Mouse (Mus musculus): Measurements from ENCODE around the gene Slc39a11. TPM values are rescaled to one million over a fixed set of nuclear protein-coding genes. Genes with fewer than 3 reads are reported as not detected.

Slc39a11 gene
- polyA plus RNA-seq, 1 experiment from 2014 or later: 56.6 TPM

GRCm38 (mm10) chr11:113203008-113203407 is 446.9 kb downstream of the Slc39a11 start:
- Histone ChIP-seq H3K4me2 (replicated peaks; ENCODE audit: low read depth) (no peak overlapping the region), H3K9ac (ENCODE audit: low read length) (no peak overlapping the region), H3K27ac (replicated peaks) (no peak overlapping the region), H3K27me3 (ENCODE audit: control insufficient read depth, insufficient read depth, low read length) (no peaks in the 10 kb centered on the region), H3K9me3 (ENCODE audit: control insufficient read depth, low read length) (no peaks in the 10 kb centered on the region), H3K4me1 (replicated peaks; ENCODE audit: control insufficient read depth, insufficient read depth) (0 out of 2 replicates have a peak, but pooled peaks cover 2% of the 10 kb centered on the region), H3K36me3 (ENCODE audit: control insufficient read depth, insufficient read depth, low read length) (no peaks in the 10 kb centered on the region), H3K4me3 (ENCODE audit: low read depth, low read length) (no peak overlapping the region)
- ATAC-seq (ENCODE audit: low FRiP score, low TSS enrichment): no peak
- no peak for TF ChIP-seq CTCF (IDR thresholded peaks at IDR 0.05; ENCODE audit: low read depth)
- no peak for TF ChIP-seq EP300 (optimal IDR thresholded peaks at IDR 0.05)
- DNase-seq (ENCODE audit: low spot score): no peak
- 82% methylated on average over 7 of the region's 7 CpGs for WGBS

- Histone ChIP-seq H3K4me2 (replicated peaks; ENCODE audit: low read depth) (peak overlapping the region; percentile 90), H3K4me1 (replicated peaks; ENCODE audit: control insufficient read depth, insufficient read depth) (0 out of 2 replicates have a peak, but pooled peaks cover 2% of the 10 kb centered on the region), H3K9me3 (ENCODE audit: control insufficient read depth, low read length) (no peaks in the 10 kb centered on the region), H3K27ac (replicated peaks) (peak overlapping the region; percentile 79), H3K4me3 (ENCODE audit: low read depth, low read length) (peak overlapping the region; percentile 64), H3K9ac (ENCODE audit: low read length) (peak overlapping the region; percentile 75), H3K27me3 (ENCODE audit: control insufficient read depth, insufficient read depth, low read length) (no peaks in the 10 kb centered on the region), H3K36me3 (ENCODE audit: control insufficient read depth, insufficient read depth, low read length) (no peaks in the 10 kb centered on the region)
- WGBS: under 1% methylated on average over 42 of the region's 42 CpGs
- peak; percentile 26 for TF ChIP-seq CTCF (IDR thresholded peaks at IDR 0.05; ENCODE audit: low read depth)
- TF ChIP-seq EP300 (optimal IDR thresholded peaks at IDR 0.05): no peak
- ATAC-seq (ENCODE audit: low FRiP score, low TSS enrichment) (peak; percentile 85), DNase-seq (ENCODE audit: low spot score) (peak; percentile 88)
These were observed 448.3 kb downstream of the Slc39a11 start for GRCm38 (mm10) chr11:113201470-113201997.

DNA sequence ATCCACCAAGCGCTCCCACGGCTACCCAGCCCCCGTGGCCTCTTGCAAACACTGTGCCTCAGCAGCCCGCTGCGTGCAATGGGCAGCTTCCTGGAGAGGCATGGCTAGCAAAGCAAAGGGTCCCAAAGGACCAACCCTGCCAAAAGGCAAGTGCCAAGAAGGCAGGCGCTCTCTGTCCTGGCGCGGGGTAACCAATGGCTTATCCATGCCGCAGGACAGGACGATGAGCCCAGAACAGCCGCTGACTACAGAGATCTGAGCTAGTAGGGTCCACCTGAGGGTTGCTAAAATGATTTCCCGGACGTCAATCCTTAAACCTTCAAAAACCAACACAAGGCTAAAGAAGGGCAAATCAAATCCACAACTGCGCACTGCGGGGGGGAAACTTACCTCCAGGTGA is 449.0 kb downstream of the Slc39a11 start:
- WGBS: 14% methylated on average over 15 of the region's 15 CpGs
- no peak for ATAC-seq (ENCODE audit: low FRiP score, low TSS enrichment)
- no peaks in the 10 kb centered on the region for H3K36me3 ChIP-seq (ENCODE audit: control insufficient read depth, insufficient read depth, low read length)
- H3K4me1 ChIP-seq (replicated peaks; ENCODE audit: control insufficient read depth, insufficient read depth): 0 out of 2 replicates have a peak, but pooled peaks cover 2% of the 10 kb centered on the region
- TF ChIP-seq CTCF (IDR thresholded peaks at IDR 0.05; ENCODE audit: low read depth) (no peak), EP300 (optimal IDR thresholded peaks at IDR 0.05) (no peak)
- H3K4me2 ChIP-seq (replicated peaks; ENCODE audit: low read depth): peak overlapping the region; percentile 90
- H3K27ac ChIP-seq (replicated peaks): peak overlapping the region; percentile 79
- no peaks in the 10 kb centered on the region for H3K9me3 ChIP-seq (ENCODE audit: control insufficient read depth, low read length)
- peak overlapping the region; percentile 75 for H3K9ac ChIP-seq (ENCODE audit: low read length)
- peak overlapping the region; percentile 64 for H3K4me3 ChIP-seq (ENCODE audit: low read depth, low read length)
- H3K27me3 ChIP-seq (ENCODE audit: control insufficient read depth, insufficient read depth, low read length): no peaks in the 10 kb centered on the region
- DNase-seq (ENCODE audit: low spot score): no peak

GRCm38 (mm10) chr11:113198586-113198985 is 451.3 kb downstream of the Slc39a11 start:
- peak overlapping the region; percentile 88 for H3K27ac ChIP-seq (replicated peaks)
- 0 out of 2 replicates have a peak, but pooled peaks cover 2% of the 10 kb centered on the region for H3K4me1 ChIP-seq (replicated peaks; ENCODE audit: control insufficient read depth, insufficient read depth)
- no peaks in the 10 kb centered on the region for H3K9me3 ChIP-seq (ENCODE audit: control insufficient read depth, low read length)
- H3K27me3 ChIP-seq (ENCODE audit: control insufficient read depth, insufficient read depth, low read length): no peaks in the 10 kb centered on the region
- DNase-seq (ENCODE audit: low spot score): peak; percentile 81
- TF ChIP-seq CTCF (IDR thresholded peaks at IDR 0.05; ENCODE audit: low read depth) (0 out of 2 replicates have a peak, but pooled peaks have one; percentile 1), EP300 (optimal IDR thresholded peaks at IDR 0.05) (no peak)
- H3K36me3 ChIP-seq (ENCODE audit: control insufficient read depth, insufficient read depth, low read length): no peaks in the 10 kb centered on the region
- H3K4me2 ChIP-seq (replicated peaks; ENCODE audit: low read depth): peak overlapping the region; percentile 90; the same call in 1 of the 2 replicates
- 62% methylated on average over 15 of the region's 15 CpGs for WGBS
- H3K4me3 ChIP-seq (ENCODE audit: low read depth, low read length): no peak overlapping the region; the same call in 1 of the 2 replicates
- ATAC-seq (ENCODE audit: low FRiP score, low TSS enrichment): peak; percentile 83
- H3K9ac ChIP-seq (ENCODE audit: low read length): 0 out of 2 replicates have a peak overlapping the region, but pooled peaks have one; percentile 35

DNA sequence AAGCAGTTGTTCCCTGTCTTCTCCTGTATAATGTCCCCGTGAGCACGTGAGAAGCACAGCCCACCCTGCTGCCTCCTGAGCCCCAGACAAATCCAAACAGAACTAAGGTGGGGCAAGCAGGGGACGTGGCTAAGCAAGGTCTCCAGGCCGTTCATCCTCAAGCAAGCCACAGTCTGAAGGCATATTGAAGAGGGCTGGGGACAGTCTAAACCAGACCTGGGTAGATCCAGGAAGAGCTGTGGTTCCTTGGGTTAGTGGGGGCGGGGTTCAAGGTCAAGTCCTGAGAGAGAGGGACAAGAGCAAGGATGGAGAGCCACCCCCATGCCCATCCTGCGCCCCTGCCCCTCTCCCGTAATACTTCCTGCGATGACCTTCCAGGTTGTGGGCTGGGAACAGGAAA is 452.3 kb downstream of the Slc39a11 start:
- TF ChIP-seq EP300 (optimal IDR thresholded peaks at IDR 0.05) (no peak), CTCF (IDR thresholded peaks at IDR 0.05; ENCODE audit: low read depth) (no peak)
- H3K4me2 ChIP-seq (replicated peaks; ENCODE audit: low read depth): no peak overlapping the region
- no peak overlapping the region for H3K9ac ChIP-seq (ENCODE audit: low read length)
- 0 out of 2 replicates have a peak, but pooled peaks cover 2% of the 10 kb centered on the region for H3K4me1 ChIP-seq (replicated peaks; ENCODE audit: control insufficient read depth, insufficient read depth)
- H3K4me3 ChIP-seq (ENCODE audit: low read depth, low read length): no peak overlapping the region
- DNase-seq (ENCODE audit: low spot score) (no peak), ATAC-seq (ENCODE audit: low FRiP score, low TSS enrichment) (no peak)
- peak overlapping the region; percentile 88 for H3K27ac ChIP-seq (replicated peaks)
- H3K9me3 ChIP-seq (ENCODE audit: control insufficient read depth, low read length): no peaks in the 10 kb centered on the region
- H3K36me3 ChIP-seq (ENCODE audit: control insufficient read depth, insufficient read depth, low read length): no peaks in the 10 kb centered on the region
- 71% methylated on average over 8 of the region's 8 CpGs for WGBS
- H3K27me3 ChIP-seq (ENCODE audit: control insufficient read depth, insufficient read depth, low read length): no peaks in the 10 kb centered on the region
